Mouse (Mus musculus) granulocyte monocyte progenitor cell, adult 5-6 weeks (primary cell): ENCODE results near the gene Uspl1. TPM values are rescaled to one million over a fixed set of nuclear protein-coding genes. Genes with fewer than 3 reads are reported as not detected.
"Not testable (repeated sequence)": the region's sequence is repeated elsewhere in the genome, so short reads cannot be mapped to it uniquely, and the experiment has no call there.

ENCODE experiments used
- ATAC-seq: replicated peaks from 2 replicates; pipeline ENCODE4 v1.8.0; 2016; ENCODE audit warnings: mild to moderate bottlenecking, moderate TSS enrichment, inconsistent platforms; ENCODE audit not compliant: poor library complexity, severe bottlenecking
- total RNA-seq, 2 experiments: library from RNA; stranded (forward) in 1 of 2; stranded (reverse) in 1 of 2; fragments of 200-712, 200-1000 nt in 1 of 2; fragments of >200 nt in 1 of 2; fragmentation: Nextera tagmentation in 1 of 2; gene quantifications; 2 replicates each; pipeline ENCODE4 v1.2.3; 2014 to 2017

Uspl1 gene
- total RNA-seq (2014; fragmentation: Nextera tagmentation) (23.7 and 47.8 TPM in 2 replicates), total RNA-seq (2017) (33.7 and 34.6 TPM in 2 replicates)

GRCm38 (mm10) chr5:149184104-149184843 lies at the start of gene Uspl1, which contains the start of gene Hmgb1:
TSS of gene Uspl1 (plus strand) at chr5:149184350.
TSS of gene Hmgb1 (minus strand) at chr5:149184489.
- peak; percentile 83 for ATAC-seq

- no peak for ATAC-seq
Observed at GRCm38 (mm10) chr5:149134751-149135454, 49.2 kb upstream of the Uspl1 start.

- peak; percentile 27; the same call in 1 of the 2 replicates for ATAC-seq
Observed at GRCm38 (mm10) chr5:149135455-149136354, 48.4 kb upstream of the Uspl1 start.

- peak; percentile 42 for ATAC-seq
Observed at GRCm38 (mm10) chr5:149136933-149137365, 47.2 kb upstream of the Uspl1 start.

DNA sequence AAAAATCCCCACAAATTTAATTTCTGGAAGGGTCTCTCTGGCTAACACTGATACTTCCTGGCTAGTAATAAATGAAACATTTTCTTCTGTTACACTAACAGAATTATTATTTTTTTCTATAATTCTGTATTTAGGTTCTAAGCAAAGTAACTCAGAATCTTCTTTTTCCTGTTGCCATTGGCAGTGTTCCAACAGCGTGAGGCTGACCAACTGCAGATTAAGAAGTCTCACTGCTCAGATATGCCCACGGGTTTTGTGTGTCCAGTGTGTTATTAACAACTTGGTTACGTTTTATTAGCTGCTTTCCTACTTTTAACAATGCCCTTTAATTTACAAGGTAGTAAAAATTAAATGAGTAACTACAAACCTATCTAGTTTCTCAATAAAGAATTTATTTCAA lies 46.7 kb upstream of the Uspl1 start:
- no peak for ATAC-seq

DNA sequence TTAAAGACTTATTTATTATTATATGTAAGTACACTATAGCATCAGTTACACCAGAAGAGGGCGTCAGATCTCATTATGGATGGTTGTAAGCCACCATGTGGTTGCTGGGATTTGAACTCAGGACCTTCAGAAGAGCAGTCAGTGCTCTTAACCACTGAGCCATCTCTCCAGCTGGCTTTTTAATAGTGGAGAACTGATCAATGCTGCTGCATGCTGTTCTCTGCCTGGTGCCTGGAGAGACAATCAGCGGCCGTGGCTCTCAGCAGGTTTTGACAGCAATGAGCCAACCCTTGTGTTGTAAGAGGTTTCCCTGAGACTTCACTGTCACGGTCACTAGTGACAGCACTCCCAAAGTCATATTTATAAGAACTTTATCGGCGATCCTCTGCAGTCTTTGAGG lies 46.1 kb upstream of the Uspl1 start:
- ATAC-seq, result not testable (repeated sequence)

DNA sequence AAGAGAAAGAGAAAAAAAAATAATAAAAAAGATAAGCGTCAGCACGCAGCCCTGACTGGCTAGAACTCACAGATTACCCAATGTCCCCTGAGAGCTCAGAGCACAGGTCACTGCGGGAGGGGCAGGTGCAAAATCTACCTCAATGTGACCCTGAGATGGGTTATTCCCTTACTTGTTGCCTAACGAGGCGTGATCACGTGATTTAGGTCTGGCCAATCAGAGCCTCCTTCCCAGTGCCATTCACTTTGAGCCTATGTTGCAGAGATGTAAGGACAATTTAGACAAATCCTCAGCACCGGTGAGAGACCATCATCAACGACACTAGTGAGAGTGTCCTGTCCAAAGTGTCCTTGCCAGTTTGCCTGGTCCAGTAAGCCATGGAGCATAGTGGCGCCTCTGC lies 43.8 kb upstream of the Uspl1 start:
- ATAC-seq, result no peak

DNA sequence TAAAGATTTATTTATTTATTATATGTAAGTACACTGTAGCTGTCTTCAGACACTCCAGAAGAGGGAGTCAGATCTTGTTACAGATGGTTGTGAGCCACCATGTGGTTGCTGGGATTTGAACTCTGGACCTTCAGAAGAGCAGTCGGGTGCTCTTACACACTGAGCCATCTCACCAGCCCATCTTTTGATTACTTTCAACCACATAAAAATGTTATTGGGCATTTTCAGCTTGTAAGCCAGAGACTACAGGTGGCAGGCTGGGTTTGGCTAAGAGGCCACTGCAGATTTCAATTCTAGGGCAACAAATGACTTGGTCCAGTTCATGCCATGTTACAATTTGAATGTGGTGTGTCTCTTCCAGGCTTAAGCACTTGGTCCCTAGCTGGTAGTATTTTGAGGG lies 43.0 kb upstream of the Uspl1 start:
- not testable (repeated sequence) for ATAC-seq

DNA sequence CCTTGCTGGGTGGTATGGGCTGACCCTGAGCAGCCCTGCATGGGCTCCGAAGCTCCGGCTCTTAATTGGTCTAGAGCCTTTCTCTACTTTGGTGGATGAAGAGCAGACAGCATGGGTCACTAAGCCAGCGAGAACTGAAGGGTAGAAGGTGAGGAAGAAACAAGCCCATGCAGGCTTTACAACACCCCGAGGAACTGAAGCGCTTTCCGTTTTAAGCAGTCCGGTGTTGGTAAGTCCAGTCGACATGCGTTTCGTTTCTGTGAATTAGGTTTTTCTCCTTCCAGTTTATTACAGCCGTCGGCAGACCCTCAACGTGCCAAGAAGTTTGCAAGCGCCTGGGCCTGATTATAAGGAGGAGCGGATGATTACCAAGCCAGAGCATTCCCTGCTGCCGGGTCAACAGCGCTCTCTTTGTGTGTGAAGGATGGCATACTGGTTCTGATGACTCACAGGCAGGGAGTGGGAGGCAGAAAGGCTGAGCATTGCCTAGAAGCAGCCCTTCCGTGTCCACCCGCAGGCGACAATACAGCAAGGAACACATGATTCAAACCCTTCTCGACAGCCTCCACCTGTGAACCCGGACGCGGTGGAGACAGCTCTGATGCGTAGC lies 40.3 kb upstream of the Uspl1 start:
- ATAC-seq, result no peak

DNA sequence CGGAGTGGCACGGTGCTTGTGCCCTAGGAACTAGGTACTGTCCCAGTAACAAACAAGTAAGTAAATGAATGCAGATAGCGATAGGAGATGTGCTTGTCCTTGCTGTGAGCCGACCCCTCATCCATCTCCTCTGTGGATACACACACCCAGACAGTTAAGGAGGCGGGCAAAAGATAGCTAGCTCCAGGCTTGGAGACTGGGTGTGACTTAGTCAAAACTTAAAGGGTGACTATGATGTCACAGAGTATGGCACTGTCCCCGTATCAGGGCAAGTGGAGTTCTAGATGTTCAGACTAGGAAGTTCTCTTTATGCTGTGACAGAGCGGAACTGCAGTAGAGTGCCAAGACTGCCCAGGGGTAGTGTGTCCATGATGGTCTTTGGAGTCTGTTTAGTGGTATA lies 37.5 kb upstream of the Uspl1 start:
- ATAC-seq, result no peak

GRCm38 (mm10) chr5:149147386-149148000 lies 36.7 kb upstream of the Uspl1 start:
- ATAC-seq, result peak; percentile 62

GRCm38 (mm10) chr5:149150882-149151281 lies 33.3 kb upstream of the Uspl1 start:
- no peak for ATAC-seq

- ATAC-seq, result no peak
Observed at GRCm38 (mm10) chr5:149152063-149152773, 31.9 kb upstream of the Uspl1 start.

GRCm38 (mm10) chr5:149152774-149153155 lies 31.4 kb upstream of the Uspl1 start:
- no peak for ATAC-seq

- ATAC-seq, result no peak
Observed at GRCm38 (mm10) chr5:149156886-149157563, 27.1 kb upstream of the Uspl1 start.

DNA sequence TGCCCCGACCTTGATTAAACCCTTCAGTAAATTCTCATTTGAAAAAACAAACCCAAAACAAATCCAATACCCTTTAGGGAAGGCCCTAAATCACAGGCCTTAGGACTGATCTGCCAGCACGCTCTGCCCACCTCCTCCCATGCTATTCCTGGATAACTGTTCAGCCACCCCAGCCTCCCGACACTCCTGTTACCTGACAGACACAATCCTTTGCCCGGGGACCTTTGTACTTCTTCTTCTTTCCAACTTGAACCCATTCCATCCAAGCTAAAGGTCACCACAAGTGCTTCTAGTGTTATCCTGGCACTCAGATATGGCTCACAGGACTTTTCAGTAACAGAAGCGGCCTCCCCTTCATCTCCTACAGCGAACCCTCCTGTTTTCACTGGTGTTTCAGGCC lies 25.1 kb upstream of the Uspl1 start:
- ATAC-seq, result no peak

- no peak for ATAC-seq
Observed at GRCm38 (mm10) chr5:149160469-149160868, 23.7 kb upstream of the Uspl1 start.

- ATAC-seq, result no peak
Observed at GRCm38 (mm10) chr5:149162890-149163289, 21.3 kb upstream of the Uspl1 start.

DNA sequence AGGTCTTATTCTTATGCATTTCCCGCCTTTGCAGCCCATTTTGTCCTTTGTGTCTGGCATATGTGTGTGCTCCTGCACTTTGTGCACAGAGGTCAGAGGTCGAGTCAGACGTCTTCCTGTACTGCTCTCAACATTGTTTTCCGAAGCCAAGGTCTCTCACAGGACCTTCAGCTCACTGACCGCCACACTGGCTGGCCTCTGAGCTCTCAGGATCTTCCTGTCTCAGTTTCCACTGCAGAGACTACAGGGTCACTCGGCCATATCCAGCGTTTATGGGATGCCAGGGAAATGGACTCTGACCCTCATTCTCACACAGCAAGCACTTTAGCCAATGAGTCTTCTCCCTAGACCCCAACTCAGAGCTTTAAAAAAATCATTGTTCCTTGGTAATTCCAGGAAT lies 19.3 kb upstream of the Uspl1 start:
- ATAC-seq, result no peak
